Mouse (Mus musculus) liver, postnatal 0 days (tissue): ENCODE results near the gene Fbxo22.

Source experiments
- CTCF ChIP-seq: sonication (generic); IDR thresholded peaks from 2 replicates; pipeline ENCODE4 v1.5.1; 2016; ENCODE audit warnings: antibody characterized with exemption, low read depth
- EP300 ChIP-seq: IDR thresholded peaks from 2 replicates; pipeline ENCODE4 v1.6.1; 2016; ENCODE audit warnings: antibody characterized with exemption, low read depth, mild to moderate bottlenecking

DNA sequence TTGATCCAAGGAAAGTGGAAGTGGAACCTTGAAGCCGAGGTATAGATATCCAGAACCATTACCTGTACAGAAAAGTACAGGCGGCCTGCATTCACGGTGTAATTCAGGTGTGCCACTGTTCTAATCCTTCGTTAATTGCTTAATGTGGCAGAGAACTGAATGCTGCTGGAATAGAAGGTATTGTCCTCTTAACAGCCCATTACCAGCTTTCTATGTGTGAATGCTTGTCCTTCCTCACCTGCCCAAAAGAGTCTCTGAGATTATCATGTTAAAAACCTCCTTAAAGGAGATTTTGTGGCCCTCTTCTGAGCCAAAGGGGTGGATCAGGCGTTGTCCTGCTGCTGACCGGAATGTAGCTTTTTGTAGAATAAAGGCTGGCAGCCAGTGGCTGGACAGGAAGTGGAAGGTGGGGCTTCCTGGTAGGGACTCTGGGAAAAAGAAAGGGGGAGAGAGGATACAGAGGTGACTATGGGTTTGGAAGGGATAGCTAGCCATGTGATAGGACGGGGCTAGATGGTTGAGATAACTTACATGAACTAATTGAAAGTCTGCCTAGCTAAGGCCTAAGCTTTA lies 16.5 kb downstream of the Fbxo22 start:
- TF ChIP-seq CTCF (no peak), EP300 (no peak)
